Mouse (Mus musculus): Measurements from ENCODE around the gene Ndufc2. TPM values are rescaled to one million over a fixed set of nuclear protein-coding genes. Genes with fewer than 3 reads are reported as not detected.

Ndufc2 gene
- polyA plus RNA-seq, 1 experiment from 2014 or later = 380 TPM

GRCm38 (mm10) chr7:97365887-97366286, 33.9 kb upstream of the Ndufc2 start:
- no peaks in the 10 kb centered on the region for H3K9me3 ChIP-seq
- WGBS = 58% methylated on average over 1 of the region's 1 CpGs

GRCm38 (mm10) chr7:97375101-97375500, 24.7 kb upstream of the Ndufc2 start:
- no peak for DNase-seq (ENCODE audit: low spot score)
- no peaks in the 10 kb centered on the region for H3K9me3 ChIP-seq
- no peak overlapping the region for H3K27ac ChIP-seq
- 95% methylated on average over 9 of the region's 9 CpGs for WGBS
- H3K36me3 ChIP-seq = peaks cover 63% of the 10 kb centered on the region
- H3K27me3 ChIP-seq (ENCODE audit: insufficient read depth, poor library complexity, severe bottlenecking) = no peaks in the 10 kb centered on the region
- peaks cover 13% of the 10 kb centered on the region for H3K4me1 ChIP-seq
- no peak overlapping the region for H3K4me3 ChIP-seq

More at GRCm38 (mm10) chr7:97365887-97366286, 33.9 kb upstream of the Ndufc2 start:
- H3K4me1 ChIP-seq = peaks cover 3% of the 10 kb centered on the region
- H3K36me3 ChIP-seq = no peaks in the 10 kb centered on the region
- H3K4me3 ChIP-seq = no peak overlapping the region
- no peaks in the 10 kb centered on the region for H3K27me3 ChIP-seq (ENCODE audit: insufficient read depth, poor library complexity, severe bottlenecking)
- peak; percentile 13 for DNase-seq (ENCODE audit: low spot score)
- no peak overlapping the region for H3K27ac ChIP-seq

- Histone ChIP-seq H3K4me1 (peaks cover 9% of the 10 kb centered on the region), H3K4me3 (no peak overlapping the region), H3K36me3 (peaks cover 69% of the 10 kb centered on the region), H3K27me3 (ENCODE audit: insufficient read depth, poor library complexity, severe bottlenecking) (no peaks in the 10 kb centered on the region), H3K9me3 (no peaks in the 10 kb centered on the region), H3K27ac (no peak overlapping the region)
- DNase-seq (ENCODE audit: low spot score) = peak; percentile 30
- 84% methylated on average over 2 of the region's 2 CpGs for WGBS
These were observed 23.9 kb upstream of the Ndufc2 start for GRCm38 (mm10) chr7:97375906-97376305.

GRCm38 (mm10) chr7:97379304-97379703, 20.5 kb upstream of the Ndufc2 start:
- no peak overlapping the region for H3K27ac ChIP-seq
- H3K4me3 ChIP-seq = no peak overlapping the region
- H3K27me3 ChIP-seq (ENCODE audit: insufficient read depth, poor library complexity, severe bottlenecking) = no peaks in the 10 kb centered on the region
- no peaks in the 10 kb centered on the region for H3K4me1 ChIP-seq
- H3K36me3 ChIP-seq = peaks cover 93% of the 10 kb centered on the region
- DNase-seq (ENCODE audit: low spot score) = no peak
- 92% methylated on average over 5 of the region's 5 CpGs for WGBS
- no peaks in the 10 kb centered on the region for H3K9me3 ChIP-seq

- Histone ChIP-seq H3K9me3 (no peaks in the 10 kb centered on the region), H3K27ac (no peak overlapping the region), H3K4me1 (no peaks in the 10 kb centered on the region), H3K36me3 (peaks cover 93% of the 10 kb centered on the region), H3K4me3 (no peak overlapping the region), H3K27me3 (ENCODE audit: insufficient read depth, poor library complexity, severe bottlenecking) (no peaks in the 10 kb centered on the region)
- 92% methylated on average over 5 of the region's 5 CpGs for WGBS
- peak; percentile 53 for DNase-seq (ENCODE audit: low spot score)
These were observed 19.2 kb upstream of the Ndufc2 start for GRCm38 (mm10) chr7:97380500-97381123.

- DNase-seq (ENCODE audit: low spot score) = peak; percentile 52
- H3K4me3 ChIP-seq = no peak overlapping the region
- H3K9me3 ChIP-seq = no peaks in the 10 kb centered on the region
- H3K4me1 ChIP-seq = no peaks in the 10 kb centered on the region
- no peak overlapping the region for H3K27ac ChIP-seq
- H3K27me3 ChIP-seq (ENCODE audit: insufficient read depth, poor library complexity, severe bottlenecking) = no peaks in the 10 kb centered on the region
- 94% methylated on average over 8 of the region's 8 CpGs for WGBS
- peaks cover 97% of the 10 kb centered on the region for H3K36me3 ChIP-seq
These were observed 17.1 kb upstream of the Ndufc2 start for GRCm38 (mm10) chr7:97382661-97383060.

- Histone ChIP-seq H3K27me3 (ENCODE audit: insufficient read depth, poor library complexity, severe bottlenecking) (no peaks in the 10 kb centered on the region), H3K27ac (no peak overlapping the region), H3K9me3 (no peaks in the 10 kb centered on the region), H3K36me3 (peaks cover 97% of the 10 kb centered on the region), H3K4me1 (no peaks in the 10 kb centered on the region), H3K4me3 (no peak overlapping the region)
- DNase-seq (ENCODE audit: low spot score) = peak; percentile 52
- 88% methylated on average over 10 of the region's 10 CpGs for WGBS
These were observed 16.2 kb upstream of the Ndufc2 start for GRCm38 (mm10) chr7:97383496-97384132.

- no peaks in the 10 kb centered on the region for H3K27me3 ChIP-seq (ENCODE audit: insufficient read depth, poor library complexity, severe bottlenecking)
- peaks cover 99% of the 10 kb centered on the region for H3K36me3 ChIP-seq
- H3K9me3 ChIP-seq = no peaks in the 10 kb centered on the region
- peak; percentile 41 for DNase-seq (ENCODE audit: low spot score)
- H3K4me1 ChIP-seq = no peaks in the 10 kb centered on the region
- H3K27ac ChIP-seq = no peak overlapping the region
- no peak overlapping the region for H3K4me3 ChIP-seq
- 90% methylated on average over 7 of the region's 7 CpGs for WGBS
These were observed 13.5 kb upstream of the Ndufc2 start for GRCm38 (mm10) chr7:97386106-97386805.

- peak; percentile 67 for DNase-seq (ENCODE audit: low spot score)
- whole genome bisulfite sequencing = 92% methylated on average over 5 of the region's 5 CpGs
- H3K27me3 ChIP-seq (ENCODE audit: insufficient read depth, poor library complexity, severe bottlenecking) = no peaks in the 10 kb centered on the region
- H3K36me3 ChIP-seq = peaks cover 99% of the 10 kb centered on the region
- H3K4me3 ChIP-seq = no peak overlapping the region
- H3K27ac ChIP-seq = no peak overlapping the region
- H3K4me1 ChIP-seq = no peaks in the 10 kb centered on the region
- no peaks in the 10 kb centered on the region for H3K9me3 ChIP-seq
These were observed 12.9 kb upstream of the Ndufc2 start for GRCm38 (mm10) chr7:97386806-97387370.

GRCm38 (mm10) chr7:97387561-97388147, 12.1 kb upstream of the Ndufc2 start:
- 92% methylated on average over 8 of the region's 8 CpGs for WGBS
- Histone ChIP-seq H3K27me3 (ENCODE audit: insufficient read depth, poor library complexity, severe bottlenecking) (no peaks in the 10 kb centered on the region), H3K4me3 (no peak overlapping the region), H3K36me3 (peaks cover 100% of the 10 kb centered on the region), H3K4me1 (no peaks in the 10 kb centered on the region), H3K27ac (no peak overlapping the region), H3K9me3 (no peaks in the 10 kb centered on the region)
- DNase-seq (ENCODE audit: low spot score) = peak; percentile 39

GRCm38 (mm10) chr7:97388541-97388940, 11.3 kb upstream of the Ndufc2 start:
- H3K4me1 ChIP-seq = no peaks in the 10 kb centered on the region
- no peaks in the 10 kb centered on the region for H3K27me3 ChIP-seq (ENCODE audit: insufficient read depth, poor library complexity, severe bottlenecking)
- 92% methylated on average over 4 of the region's 4 CpGs for WGBS
- no peak overlapping the region for H3K4me3 ChIP-seq
- peaks cover 98% of the 10 kb centered on the region for H3K36me3 ChIP-seq
- H3K27ac ChIP-seq = no peak overlapping the region
- no peaks in the 10 kb centered on the region for H3K9me3 ChIP-seq
- DNase-seq (ENCODE audit: low spot score) = peak; percentile 68

- WGBS = 85% methylated on average over 13 of the region's 13 CpGs
- no peaks in the 10 kb centered on the region for H3K4me1 ChIP-seq
- H3K4me3 ChIP-seq = no peak overlapping the region
- H3K9me3 ChIP-seq = no peaks in the 10 kb centered on the region
- H3K27me3 ChIP-seq (ENCODE audit: insufficient read depth, poor library complexity, severe bottlenecking) = no peaks in the 10 kb centered on the region
- H3K27ac ChIP-seq = no peak overlapping the region
- peaks cover 68% of the 10 kb centered on the region for H3K36me3 ChIP-seq
- DNase-seq (ENCODE audit: low spot score) = peak; percentile 63
These were observed 8.3 kb upstream of the Ndufc2 start for GRCm38 (mm10) chr7:97391293-97392078.

All from heart, embryonic 10.5 days (tissue).